Mouse (Mus musculus) liver, embryonic 12.5 days (tissue): ENCODE measurements at regions not wholly inside any gene's neighbourhood (a gene's known extent, or its start where the extent isn't known, plus 50 kb on each side); places are given as distances from the start of the nearest gene placed in this dataset.

Experiments
- ATAC-seq: fragments of 200-750 bp; cut with Nextera tagmentation; 2 replicates; pipeline ENCODE4 v1.8.0; 2017; ENCODE audit warnings: moderate number of reproducible peaks, mild to moderate bottlenecking, moderate library complexity
- H3K27ac ChIP-seq: fragments of 300-500 bp; sonication (generic); 2 replicates; pipeline ENCODE4 v1.5.1; 2016; ENCODE audit warnings: mild to moderate bottlenecking
- H3K27me3 ChIP-seq: fragments of 300-500 bp; sonication (generic); replicated peaks from 2 replicates; pipeline ENCODE4 v1.6.1; 2016; ENCODE audit warnings: mild to moderate bottlenecking, moderate library complexity
- H3K36me3 ChIP-seq: fragments of 300-500 bp; sonication (generic); 2 replicates; pipeline ENCODE4 v1.6.1; 2016; ENCODE audit warnings: mild to moderate bottlenecking, moderate library complexity
- H3K4me1 ChIP-seq: fragments of 300-500 bp; sonication (generic); 2 replicates; pipeline ENCODE4 v1.6.1; 2016
- H3K4me2 ChIP-seq: fragments of 300-500 bp; sonication (generic); 2 replicates; pipeline ENCODE4 v1.6.1; 2016; ENCODE audit warnings: mild to moderate bottlenecking, moderate library complexity
- H3K4me3 ChIP-seq: fragments of 300-500 bp; sonication (generic); 2 replicates; pipeline ENCODE4 v1.5.1; 2016; ENCODE audit warnings: mild to moderate bottlenecking, moderate library complexity
- H3K9ac ChIP-seq: fragments of 300-500 bp; sonication (generic); 2 replicates; pipeline ENCODE4 v1.6.1; 2016; ENCODE audit warnings: mild to moderate bottlenecking, moderate library complexity
- H3K9me3 ChIP-seq: fragments of 300-500 bp; sonication (generic); replicated peaks from 2 replicates; pipeline ENCODE4 v1.6.1; 2016; ENCODE audit warnings: mild to moderate bottlenecking, moderate library complexity
- WGBS: fragments of 180-500 bp; shearing (Covaris S2); methylation state at CpG from one replicate; pipeline ENCODE4 v1.1.7; 2016; ENCODE audit not compliant: insufficient replicate concordance; 5-methylcytosine and 5-hydroxymethylcytosine counted together

GRCm38 (mm10) chr1:152273430-152273829 is 113.1 kb downstream of the Tsen15 start:
- no peaks in the 10 kb centered on the region for H3K27me3 ChIP-seq
- WGBS = 83% methylated on average over 1 of the region's 1 CpGs
- H3K36me3 ChIP-seq = no peaks in the 10 kb centered on the region
- H3K4me2 ChIP-seq = no peak overlapping the region
- no peak overlapping the region for H3K9ac ChIP-seq
- no peak overlapping the region for H3K27ac ChIP-seq
- H3K9me3 ChIP-seq = no peaks in the 10 kb centered on the region
- no peaks in the 10 kb centered on the region for H3K4me1 ChIP-seq
- no peak overlapping the region for H3K4me3 ChIP-seq
- ATAC-seq = no peak

GRCm38 (mm10) chr1:152269936-152270702 is 116.4 kb downstream of the Tsen15 start:
- Histone ChIP-seq H3K4me2 (no peak overlapping the region), H3K27ac (no peak overlapping the region), H3K4me3 (no peak overlapping the region), H3K27me3 (no peaks in the 10 kb centered on the region), H3K9ac (no peak overlapping the region), H3K36me3 (no peaks in the 10 kb centered on the region), H3K4me1 (no peaks in the 10 kb centered on the region), H3K9me3 (no peaks in the 10 kb centered on the region)
- no peak for ATAC-seq
- 65% methylated on average over 10 of the region's 10 CpGs for WGBS

GRCm38 (mm10) chr1:152266390-152266789 is 120.1 kb downstream of the Tsen15 start:
- Histone ChIP-seq H3K27me3 (no peaks in the 10 kb centered on the region), H3K4me2 (no peak overlapping the region), H3K4me3 (no peak overlapping the region), H3K9me3 (no peaks in the 10 kb centered on the region), H3K36me3 (no peaks in the 10 kb centered on the region), H3K4me1 (no peaks in the 10 kb centered on the region), H3K27ac (no peak overlapping the region), H3K9ac (no peak overlapping the region)
- no peak for ATAC-seq

GRCm38 (mm10) chr1:152264981-152265380 is 121.5 kb downstream of the Tsen15 start:
- Histone ChIP-seq H3K27me3 (no peaks in the 10 kb centered on the region), H3K9ac (no peak overlapping the region), H3K4me1 (no peaks in the 10 kb centered on the region), H3K36me3 (no peaks in the 10 kb centered on the region), H3K4me2 (no peak overlapping the region), H3K27ac (no peak overlapping the region), H3K9me3 (no peaks in the 10 kb centered on the region), H3K4me3 (no peak overlapping the region)
- no peak for ATAC-seq
- WGBS = 66% methylated on average over 6 of the region's 6 CpGs

GRCm38 (mm10) chr1:152261472-152261871 is 125.0 kb downstream of the Tsen15 start:
- 31% methylated on average over 4 of the region's 4 CpGs for WGBS
- H3K9ac ChIP-seq = no peak overlapping the region
- H3K9me3 ChIP-seq = no peaks in the 10 kb centered on the region
- H3K27me3 ChIP-seq = no peaks in the 10 kb centered on the region
- no peak overlapping the region for H3K27ac ChIP-seq
- H3K4me2 ChIP-seq = no peak overlapping the region
- H3K36me3 ChIP-seq = no peaks in the 10 kb centered on the region
- H3K4me1 ChIP-seq = no peaks in the 10 kb centered on the region
- no peak overlapping the region for H3K4me3 ChIP-seq
- no peak for ATAC-seq

DNA sequence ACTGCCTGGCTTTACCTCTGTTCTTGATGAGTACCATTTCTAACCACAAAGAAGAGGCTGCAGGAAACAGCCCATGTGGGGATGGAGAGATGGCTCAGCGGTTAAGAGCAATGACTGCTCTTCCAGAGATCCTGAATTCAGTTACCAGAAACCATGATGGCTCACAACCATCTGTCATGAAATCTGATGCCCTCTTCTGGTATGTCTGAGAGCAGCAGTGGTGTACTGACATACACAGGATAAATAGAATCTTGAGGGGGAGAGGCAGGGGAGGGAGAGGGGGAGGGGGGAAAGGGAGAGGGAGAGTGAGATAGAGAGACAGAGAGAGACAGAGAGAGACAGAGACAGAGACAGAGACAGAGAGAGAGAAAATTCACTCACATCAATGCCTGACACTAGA is 125.5 kb downstream of the Tsen15 start:
- WGBS = 74% methylated on average over 1 of the region's 1 CpGs
- H3K4me1 ChIP-seq = no peaks in the 10 kb centered on the region

DNA sequence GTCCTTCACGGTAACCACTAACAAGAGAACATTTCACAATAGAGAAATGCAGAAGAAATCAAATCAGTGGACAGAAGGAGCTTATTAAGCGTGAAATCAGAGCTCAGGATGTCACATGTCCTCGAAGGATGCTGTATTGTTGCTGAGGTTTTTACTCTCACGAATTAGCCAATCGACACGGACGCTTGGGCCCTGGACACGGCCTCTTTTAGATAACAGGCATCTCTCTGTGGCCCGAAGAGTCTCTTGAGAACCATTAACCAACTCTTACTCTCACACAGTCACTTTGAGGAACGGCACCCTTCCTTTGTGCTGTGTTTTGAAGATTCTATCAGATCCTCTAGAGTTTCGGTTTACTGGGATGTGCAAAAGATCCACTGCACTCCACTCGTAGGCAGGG is 128.2 kb downstream of the Tsen15 start:
- Histone ChIP-seq H3K9me3 (no peaks in the 10 kb centered on the region), H3K4me1 (no peaks in the 10 kb centered on the region), H3K4me2 (no peak overlapping the region), H3K9ac (no peak overlapping the region), H3K4me3 (no peak overlapping the region), H3K27ac (no peak overlapping the region), H3K36me3 (no peaks in the 10 kb centered on the region), H3K27me3 (no peaks in the 10 kb centered on the region)
- ATAC-seq = no peak
- WGBS = 63% methylated on average over 12 of the region's 12 CpGs

More for the DNA sequence above, 125.5 kb downstream of the Tsen15 start:
- no peak overlapping the region for H3K4me2 ChIP-seq
- ATAC-seq = no peak
- no peak overlapping the region for H3K27ac ChIP-seq
- H3K36me3 ChIP-seq = no peaks in the 10 kb centered on the region
- H3K9me3 ChIP-seq = no peaks in the 10 kb centered on the region
- no peak overlapping the region for H3K4me3 ChIP-seq
- no peaks in the 10 kb centered on the region for H3K27me3 ChIP-seq
- no peak overlapping the region for H3K9ac ChIP-seq

DNA sequence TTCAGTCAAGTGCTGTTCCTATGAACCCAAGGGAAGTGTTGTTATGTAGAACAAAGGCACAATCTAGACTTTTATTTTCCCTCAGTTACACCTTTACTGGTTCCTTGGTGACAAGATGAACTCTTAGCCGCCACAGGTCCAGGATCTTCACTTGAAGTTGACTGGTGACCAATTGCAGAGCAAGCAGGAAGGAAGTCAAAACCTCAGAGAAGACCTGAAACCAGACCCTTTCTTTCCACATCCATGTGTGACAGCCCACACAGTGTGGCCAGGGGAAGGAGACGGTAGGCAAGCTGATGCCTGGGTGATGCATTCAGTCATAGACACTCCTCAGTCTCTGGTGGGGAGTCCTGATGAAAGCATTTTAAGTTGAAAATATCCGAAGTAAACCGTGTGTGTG is 132.6 kb downstream of the Tsen15 start:
- Histone ChIP-seq H3K27ac (no peak overlapping the region), H3K27me3 (no peaks in the 10 kb centered on the region), H3K4me2 (no peak overlapping the region), H3K9ac (no peak overlapping the region), H3K4me1 (no peaks in the 10 kb centered on the region), H3K9me3 (no peaks in the 10 kb centered on the region), H3K4me3 (no peak overlapping the region), H3K36me3 (no peaks in the 10 kb centered on the region)
- ATAC-seq = no peak
- WGBS = 35% methylated on average over 4 of the region's 4 CpGs

DNA sequence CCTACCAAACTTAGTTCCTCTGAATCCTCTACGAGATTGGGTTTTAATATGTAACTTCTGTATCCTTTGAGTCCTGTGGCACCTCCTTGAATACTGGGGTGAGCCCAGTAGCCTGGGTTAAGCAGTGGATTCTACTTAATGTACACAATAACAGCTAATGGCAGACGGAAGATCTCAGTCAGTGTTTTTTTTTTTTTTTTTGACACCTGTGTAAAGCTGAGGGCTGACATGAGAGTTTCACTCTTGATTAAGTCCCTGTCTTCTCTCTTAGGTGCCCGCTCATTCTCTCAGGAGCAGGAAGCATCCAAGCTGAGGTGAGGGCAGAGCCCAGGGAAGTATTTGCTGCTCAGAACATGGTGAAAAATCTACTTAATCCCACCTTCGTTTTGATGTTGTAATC is 133.0 kb downstream of the Tsen15 start:
- H3K9me3 ChIP-seq = no peaks in the 10 kb centered on the region
- no peaks in the 10 kb centered on the region for H3K4me1 ChIP-seq
- H3K27me3 ChIP-seq = no peaks in the 10 kb centered on the region
- no peak overlapping the region for H3K4me2 ChIP-seq
- H3K9ac ChIP-seq = no peak overlapping the region
- H3K4me3 ChIP-seq = no peak overlapping the region
- ATAC-seq = no peak
- H3K36me3 ChIP-seq = no peaks in the 10 kb centered on the region
- no peak overlapping the region for H3K27ac ChIP-seq
- WGBS = 46% methylated on average over 4 of the region's 4 CpGs

DNA sequence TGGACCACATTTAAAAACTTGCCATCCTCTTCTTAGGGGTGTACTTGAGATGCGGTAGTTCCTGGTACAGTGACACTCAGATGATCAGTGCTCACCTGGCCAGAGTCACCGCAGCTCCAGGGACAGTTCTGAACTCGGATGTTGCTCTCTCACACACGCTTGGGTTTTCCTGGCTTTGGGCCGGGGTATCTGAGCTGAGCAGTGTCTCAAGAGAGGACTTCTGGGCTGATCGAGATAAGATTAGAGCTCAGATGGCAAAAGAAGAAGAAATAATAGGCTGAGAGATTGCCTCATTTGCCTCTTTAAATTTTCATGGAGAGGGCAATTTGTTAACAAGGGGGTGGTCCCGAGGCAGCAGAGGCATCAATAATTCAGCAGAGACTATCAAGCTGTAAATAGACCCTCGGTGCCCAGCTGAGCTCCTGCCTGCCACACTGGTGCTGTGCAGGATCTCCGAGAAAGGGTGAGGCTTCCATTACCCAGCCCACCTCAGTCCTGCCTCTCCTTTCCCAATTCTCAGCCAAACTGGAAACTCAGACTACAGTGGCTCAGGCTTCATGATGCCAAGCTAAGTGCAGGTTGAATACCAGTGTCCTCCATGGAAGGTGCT is 133.7 kb downstream of the Tsen15 start:
- Histone ChIP-seq H3K9ac (no peak overlapping the region), H3K27ac (no peak overlapping the region), H3K27me3 (no peaks in the 10 kb centered on the region), H3K36me3 (no peaks in the 10 kb centered on the region), H3K4me3 (no peak overlapping the region), H3K4me1 (no peaks in the 10 kb centered on the region), H3K4me2 (no peak overlapping the region), H3K9me3 (no peaks in the 10 kb centered on the region)
- no peak for ATAC-seq
- 36% methylated on average over 9 of the region's 9 CpGs for WGBS

GRCm38 (mm10) chr1:152241026-152241425 is 145.5 kb downstream of the Tsen15 start:
- H3K27ac ChIP-seq = no peak overlapping the region
- H3K9me3 ChIP-seq = no peaks in the 10 kb centered on the region
- no peak overlapping the region for H3K4me3 ChIP-seq
- H3K27me3 ChIP-seq = no peaks in the 10 kb centered on the region
- H3K4me2 ChIP-seq = no peak overlapping the region
- no peaks in the 10 kb centered on the region for H3K4me1 ChIP-seq
- ATAC-seq = no peak
- no peaks in the 10 kb centered on the region for H3K36me3 ChIP-seq
- no peak overlapping the region for H3K9ac ChIP-seq
- WGBS = 95% methylated on average over 9 of the region's 9 CpGs

DNA sequence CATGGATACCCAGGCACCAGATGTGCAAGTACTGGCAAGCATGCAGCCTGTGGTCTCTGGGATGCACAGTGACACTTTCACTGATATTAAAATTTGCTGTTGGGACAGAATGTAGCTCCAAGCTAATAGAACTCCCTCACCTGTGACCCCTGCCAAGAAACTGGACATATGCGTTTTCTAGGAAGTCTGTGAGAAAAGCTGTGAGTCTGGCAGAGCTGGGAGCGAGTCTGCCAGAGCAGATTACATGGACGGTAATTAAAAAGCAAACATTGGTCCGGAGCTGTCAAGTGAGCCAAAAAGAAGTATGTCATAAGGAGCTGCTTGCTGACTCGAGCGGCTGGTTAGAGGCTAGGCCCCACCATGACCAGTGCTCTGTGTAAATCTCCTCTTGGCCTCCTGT is 147.1 kb downstream of the Tsen15 start:
- Histone ChIP-seq H3K27me3 (no peaks in the 10 kb centered on the region), H3K9me3 (no peaks in the 10 kb centered on the region), H3K36me3 (no peaks in the 10 kb centered on the region), H3K4me3 (no peak overlapping the region), H3K4me2 (no peak overlapping the region), H3K27ac (no peak overlapping the region), H3K9ac (no peak overlapping the region), H3K4me1 (no peaks in the 10 kb centered on the region)
- ATAC-seq = no peak
- 63% methylated on average over 6 of the region's 6 CpGs for WGBS
